Mouse (Mus musculus) kidney, adult 2 months (tissue): ENCODE measurements around the gene Mylk3.

Experiments used
- CTCF ChIP-seq: fragments of 200-500 bp; conservative IDR thresholded peaks from 2 replicates; pipeline ENCODE4 v1.5.1; 2011; ENCODE audit warnings: low read depth, mild to moderate bottlenecking, control low read depth, low read length, moderate library complexity, mixed read lengths; ENCODE audit not compliant: insufficient read depth, insufficient read length
- POLR2A ChIP-seq: fragments of 200-500 bp; IDR thresholded peaks from one replicate; pipeline ENCODE4 v1.6.1; 2011; ENCODE audit warnings: low read depth, low read length, control low read depth

DNA sequence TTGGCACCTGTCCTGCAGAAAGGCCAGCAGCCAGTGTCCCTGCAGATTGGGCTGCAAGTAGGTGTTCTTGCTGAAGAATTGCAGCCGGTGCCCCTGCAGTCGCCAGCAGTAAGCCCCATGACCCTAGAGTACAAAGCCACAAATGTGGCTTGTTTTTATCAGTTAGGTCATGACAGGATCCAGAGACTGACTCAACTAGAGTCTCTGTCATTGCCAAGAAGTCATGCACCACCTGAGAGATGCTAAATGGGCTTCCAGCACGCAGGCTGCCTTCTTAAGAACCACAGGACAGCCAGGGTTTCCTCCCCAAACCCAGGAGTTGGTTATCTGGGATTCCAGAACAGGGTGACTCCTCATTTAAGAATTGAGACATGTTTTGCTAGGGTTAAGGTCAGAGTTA lies 8.9 kb upstream of the Mylk3 start:
- no peak for TF ChIP-seq CTCF
- TF ChIP-seq POLR2A, result no peak
